Mouse (Mus musculus): ENCODE results near the gene Ptprf. TPM values are rescaled to one million over a fixed set of nuclear protein-coding genes. Genes with fewer than 3 reads are reported as not detected.

Gene Ptprf
- polyA plus RNA-seq (2014; fragmentation: Nextera tagmentation; extraction: Ambion mirVana), result 79.8 and 84.0 TPM in 2 replicates

DNA sequence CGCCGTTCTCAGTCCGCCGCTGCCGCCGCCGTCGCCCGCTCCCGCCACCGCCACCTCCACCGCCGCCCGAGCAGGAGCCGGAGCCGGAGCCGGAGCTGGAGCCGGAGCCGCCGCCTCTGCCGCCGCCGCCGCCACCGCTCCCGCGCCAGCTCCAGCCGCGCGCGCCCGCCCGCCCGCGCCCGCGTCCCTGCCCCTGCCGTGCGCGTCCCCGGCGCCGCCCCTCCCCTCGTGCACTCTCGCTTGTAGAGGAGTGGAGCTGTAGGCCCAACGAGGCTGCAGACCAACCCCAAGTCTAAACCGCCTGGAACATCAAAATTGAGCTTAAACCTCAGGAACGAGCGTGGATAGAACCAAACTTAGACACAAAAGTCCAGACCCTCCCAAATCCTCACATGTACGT is at the start of gene Ptprf:
Gene Ptprf, minus strand, starts transcription at position 175 of the 400 bp plus-strand sequence.
- H3K4me2 ChIP-seq (replicated peaks; ENCODE audit: low read depth, low read length), result peak within 1 kb of the TSS; percentile 71
- 4% methylated on average over 15 of the region's 50 CpGs for WGBS
- peak; percentile 56 for ATAC-seq (ENCODE audit: insufficient number of reproducible peaks, insufficient read depth, low FRiP score, low read depth)
- peaks cover 28% of the 10 kb centered on the region for H3K4me1 ChIP-seq (ENCODE audit: control insufficient read depth, insufficient read depth, low read length)
- H3K27ac ChIP-seq (ENCODE audit: low read length), result peak within 1 kb of the TSS; percentile 92
- no peaks in the 10 kb centered on the region for H3K27me3 ChIP-seq (ENCODE audit: control insufficient read depth, insufficient read depth, low read length)
- peak within 1 kb of the TSS; percentile 95 for H3K9ac ChIP-seq (replicated peaks; ENCODE audit: low read depth, low read length)
- H3K36me3 ChIP-seq (ENCODE audit: control insufficient read depth, insufficient read depth, low read length), result no peaks in the 10 kb centered on the region
- H3K9me3 ChIP-seq (ENCODE audit: control insufficient read depth, low read depth, low read length), result no peaks in the 10 kb centered on the region
- peak within 1 kb of the TSS; percentile 82 for H3K4me3 ChIP-seq (ENCODE audit: low read depth, low read length)

DNA sequence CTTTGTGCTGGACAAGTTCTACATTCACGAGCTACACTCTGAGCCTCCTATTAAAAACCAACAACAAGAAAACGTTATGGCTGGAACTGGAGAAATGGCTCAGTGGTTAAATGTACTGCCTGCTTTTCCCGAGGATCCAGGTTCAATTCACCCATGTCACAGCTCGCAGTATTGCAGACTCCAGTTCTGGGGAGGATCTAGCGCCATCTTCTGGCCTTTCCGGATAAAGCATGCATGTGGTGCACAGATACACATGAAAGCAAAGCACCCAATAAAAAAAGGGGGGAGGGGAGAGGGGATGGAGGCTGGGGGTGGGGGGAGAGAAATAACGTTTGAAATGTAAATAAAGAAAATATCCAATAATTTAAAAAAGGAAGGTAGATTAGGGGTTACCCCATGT is 45.5 kb upstream of the Ptprf start:
- H3K27me3 ChIP-seq (ENCODE audit: control insufficient read depth, insufficient read depth, low read length), result no peaks in the 10 kb centered on the region
- no peak overlapping the region for H3K9ac ChIP-seq (replicated peaks; ENCODE audit: low read depth, low read length)
- H3K36me3 ChIP-seq (ENCODE audit: control insufficient read depth, insufficient read depth, low read length), result no peaks in the 10 kb centered on the region
- H3K9me3 ChIP-seq (ENCODE audit: control insufficient read depth, low read depth, low read length), result no peaks in the 10 kb centered on the region
- no peak overlapping the region for H3K4me3 ChIP-seq (ENCODE audit: low read depth, low read length)
- no peak overlapping the region for H3K4me2 ChIP-seq (replicated peaks; ENCODE audit: low read depth, low read length)
- 11% methylated on average over 7 of the region's 7 CpGs for WGBS
- no peaks in the 10 kb centered on the region for H3K4me1 ChIP-seq (ENCODE audit: control insufficient read depth, insufficient read depth, low read length)
- H3K27ac ChIP-seq (ENCODE audit: low read length), result no peak overlapping the region
- ATAC-seq (ENCODE audit: insufficient number of reproducible peaks, insufficient read depth, low FRiP score, low read depth), result no peak

DNA sequence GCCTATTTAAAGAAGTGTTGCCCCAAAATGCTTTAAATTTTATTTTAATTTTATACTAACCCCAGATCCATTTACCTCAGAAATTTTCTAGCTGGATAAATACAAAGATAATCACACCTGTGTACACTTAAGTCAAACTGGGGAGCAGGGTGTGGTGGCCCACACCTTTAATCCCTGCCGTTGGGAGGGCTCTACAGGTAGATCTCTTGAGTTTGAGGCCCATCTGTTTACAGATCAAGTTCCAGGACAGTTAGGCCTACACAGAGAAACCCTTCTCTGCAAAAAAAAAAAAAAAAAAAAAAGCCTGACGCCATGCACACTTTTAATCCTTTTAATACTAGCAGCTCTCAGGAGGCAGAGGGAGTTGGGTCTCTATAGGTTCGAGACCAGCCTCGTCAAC is 44.8 kb upstream of the Ptprf start:
- WGBS, result 68% methylated on average over 4 of the region's 4 CpGs
- Histone ChIP-seq H3K36me3 (ENCODE audit: control insufficient read depth, insufficient read depth, low read length) (no peaks in the 10 kb centered on the region), H3K9me3 (ENCODE audit: control insufficient read depth, low read depth, low read length) (no peaks in the 10 kb centered on the region), H3K9ac (replicated peaks; ENCODE audit: low read depth, low read length) (no peak overlapping the region), H3K4me2 (replicated peaks; ENCODE audit: low read depth, low read length) (no peak overlapping the region), H3K4me1 (ENCODE audit: control insufficient read depth, insufficient read depth, low read length) (no peaks in the 10 kb centered on the region), H3K27me3 (ENCODE audit: control insufficient read depth, insufficient read depth, low read length) (no peaks in the 10 kb centered on the region), H3K27ac (ENCODE audit: low read length) (no peak overlapping the region), H3K4me3 (ENCODE audit: low read depth, low read length) (no peak overlapping the region)
- ATAC-seq (ENCODE audit: insufficient number of reproducible peaks, insufficient read depth, low FRiP score, low read depth), result no peak

DNA sequence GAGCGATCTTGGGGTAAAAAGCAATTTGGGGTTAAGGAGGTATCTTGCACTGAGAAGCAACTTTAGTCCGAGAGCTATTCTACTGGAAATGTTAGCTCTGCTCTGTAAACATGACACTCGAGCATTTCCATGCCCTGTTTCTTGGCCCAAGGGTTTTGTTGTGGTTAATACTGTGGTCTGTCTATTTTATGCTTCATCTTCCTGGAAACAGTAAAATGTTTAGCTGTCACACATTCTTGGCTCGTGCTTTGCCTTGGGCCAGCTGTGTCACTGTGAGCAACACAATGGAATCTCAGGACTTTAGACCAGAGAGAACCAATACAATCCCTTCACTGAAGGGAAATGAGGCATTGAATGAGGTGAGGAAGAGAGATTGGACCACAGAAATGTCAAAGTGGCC is 40.6 kb upstream of the Ptprf start:
- Histone ChIP-seq H3K4me2 (replicated peaks; ENCODE audit: low read depth, low read length) (no peak overlapping the region), H3K9me3 (ENCODE audit: control insufficient read depth, low read depth, low read length) (no peaks in the 10 kb centered on the region), H3K27me3 (ENCODE audit: control insufficient read depth, insufficient read depth, low read length) (no peaks in the 10 kb centered on the region), H3K9ac (replicated peaks; ENCODE audit: low read depth, low read length) (no peak overlapping the region), H3K36me3 (ENCODE audit: control insufficient read depth, insufficient read depth, low read length) (no peaks in the 10 kb centered on the region), H3K27ac (ENCODE audit: low read length) (0 out of 2 replicates have a peak overlapping the region, but pooled peaks have one; percentile 15), H3K4me3 (ENCODE audit: low read depth, low read length) (no peak overlapping the region), H3K4me1 (ENCODE audit: control insufficient read depth, insufficient read depth, low read length) (no peaks in the 10 kb centered on the region)
- ATAC-seq (ENCODE audit: insufficient number of reproducible peaks, insufficient read depth, low FRiP score, low read depth), result no peak
- WGBS, result 41% methylated on average over 4 of the region's 4 CpGs

DNA sequence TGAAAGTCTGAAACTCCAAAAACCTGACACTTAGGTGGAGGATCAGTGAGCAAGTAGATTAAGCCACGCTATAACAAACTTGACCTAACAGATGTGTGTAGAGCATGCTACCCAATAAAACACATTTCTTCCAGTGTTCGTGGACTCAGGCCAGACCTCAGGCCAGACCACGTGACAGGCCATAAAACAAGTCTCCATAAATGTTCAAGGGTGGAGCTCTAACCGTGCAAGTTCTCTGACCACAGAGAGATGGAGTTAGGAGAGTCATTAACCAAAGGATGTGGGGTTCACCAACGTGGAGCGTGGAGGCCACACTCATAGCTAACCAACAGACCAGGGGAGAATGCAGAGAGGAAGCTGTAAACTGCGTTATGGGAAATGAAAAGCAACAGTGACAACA is 35.3 kb upstream of the Ptprf start:
- no peak overlapping the region for H3K9ac ChIP-seq (replicated peaks; ENCODE audit: low read depth, low read length)
- ATAC-seq (ENCODE audit: insufficient number of reproducible peaks, insufficient read depth, low FRiP score, low read depth), result no peak

DNA sequence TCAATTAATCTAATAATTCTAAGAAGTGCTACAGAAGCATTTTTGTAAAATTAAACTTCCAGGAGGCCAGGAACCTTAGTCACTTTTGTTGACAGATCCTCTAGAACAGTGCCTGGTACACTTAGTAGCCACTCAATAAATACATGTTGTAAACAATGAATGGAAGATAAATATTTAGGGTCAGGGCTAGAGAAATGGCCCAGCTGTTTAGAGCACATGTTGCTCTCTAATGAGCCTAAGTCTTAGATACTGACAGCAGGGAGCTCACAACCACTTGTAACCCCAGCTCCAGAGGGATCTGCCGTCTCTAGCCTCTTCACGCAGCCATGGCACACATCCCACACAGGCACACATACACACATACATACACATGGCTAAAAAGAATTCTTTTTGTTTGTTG is 29.4 kb upstream of the Ptprf start:
- Histone ChIP-seq H3K36me3 (ENCODE audit: control insufficient read depth, insufficient read depth, low read length) (no peaks in the 10 kb centered on the region), H3K9ac (replicated peaks; ENCODE audit: low read depth, low read length) (no peak overlapping the region), H3K4me2 (replicated peaks; ENCODE audit: low read depth, low read length) (no peak overlapping the region), H3K4me3 (ENCODE audit: low read depth, low read length) (no peak overlapping the region), H3K4me1 (ENCODE audit: control insufficient read depth, insufficient read depth, low read length) (no peaks in the 10 kb centered on the region), H3K27ac (ENCODE audit: low read length) (no peak overlapping the region), H3K9me3 (ENCODE audit: control insufficient read depth, low read depth, low read length) (no peaks in the 10 kb centered on the region), H3K27me3 (ENCODE audit: control insufficient read depth, insufficient read depth, low read length) (no peaks in the 10 kb centered on the region)
- ATAC-seq (ENCODE audit: insufficient number of reproducible peaks, insufficient read depth, low FRiP score, low read depth), result no peak
- WGBS, result 31% methylated on average over 2 of the region's 2 CpGs

More for the DNA sequence above, 35.3 kb upstream of the Ptprf start:
- H3K4me2 ChIP-seq (replicated peaks; ENCODE audit: low read depth, low read length), result no peak overlapping the region
- no peak overlapping the region for H3K27ac ChIP-seq (ENCODE audit: low read length)
- H3K36me3 ChIP-seq (ENCODE audit: control insufficient read depth, insufficient read depth, low read length), result no peaks in the 10 kb centered on the region
- no peaks in the 10 kb centered on the region for H3K4me1 ChIP-seq (ENCODE audit: control insufficient read depth, insufficient read depth, low read length)
- 51% methylated on average over 7 of the region's 7 CpGs for WGBS
- no peaks in the 10 kb centered on the region for H3K27me3 ChIP-seq (ENCODE audit: control insufficient read depth, insufficient read depth, low read length)
- H3K4me3 ChIP-seq (ENCODE audit: low read depth, low read length), result no peak overlapping the region
- no peaks in the 10 kb centered on the region for H3K9me3 ChIP-seq (ENCODE audit: control insufficient read depth, low read depth, low read length)

DNA sequence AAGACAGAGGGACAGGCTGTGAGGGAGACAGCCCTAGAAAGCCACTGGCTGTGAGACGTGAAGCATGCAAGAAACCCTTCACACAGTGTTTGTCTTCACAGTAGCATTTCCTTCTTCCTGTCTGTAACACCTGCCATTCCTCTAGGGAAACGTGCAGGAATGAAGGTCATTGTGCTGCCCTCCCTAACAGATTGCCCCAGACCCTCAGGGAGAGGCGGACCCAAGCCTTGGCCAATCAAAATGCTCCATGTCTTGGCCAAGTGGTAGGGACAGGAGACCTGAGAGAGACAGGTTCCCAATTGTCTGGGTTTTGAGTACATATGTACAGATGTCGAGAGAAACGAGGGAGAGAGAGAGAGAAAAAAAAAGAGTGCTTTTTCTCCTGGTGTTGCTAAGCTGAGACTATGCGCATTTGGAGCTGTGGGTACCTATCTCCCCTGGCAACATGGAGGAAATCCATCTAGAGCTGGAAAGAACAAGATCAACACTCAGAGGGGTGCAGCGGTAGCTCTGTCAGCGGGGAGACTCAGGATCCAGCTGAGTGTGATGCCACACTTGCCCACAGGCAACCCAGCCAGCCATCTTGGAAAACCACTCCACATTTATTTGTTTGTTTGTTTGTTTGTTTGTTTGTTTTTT is 28.6 kb upstream of the Ptprf start:
- 30% methylated on average over 8 of the region's 8 CpGs for WGBS
- Histone ChIP-seq H3K27me3 (ENCODE audit: control insufficient read depth, insufficient read depth, low read length) (no peaks in the 10 kb centered on the region), H3K36me3 (ENCODE audit: control insufficient read depth, insufficient read depth, low read length) (no peaks in the 10 kb centered on the region), H3K4me2 (replicated peaks; ENCODE audit: low read depth, low read length) (no peak overlapping the region), H3K27ac (ENCODE audit: low read length) (no peak overlapping the region), H3K4me1 (ENCODE audit: control insufficient read depth, insufficient read depth, low read length) (no peaks in the 10 kb centered on the region), H3K9ac (replicated peaks; ENCODE audit: low read depth, low read length) (no peak overlapping the region), H3K4me3 (ENCODE audit: low read depth, low read length) (no peak overlapping the region), H3K9me3 (ENCODE audit: control insufficient read depth, low read depth, low read length) (no peaks in the 10 kb centered on the region)
- peak; percentile 56; the same call in 1 of the 2 replicates for ATAC-seq (ENCODE audit: insufficient number of reproducible peaks, insufficient read depth, low FRiP score, low read depth)

DNA sequence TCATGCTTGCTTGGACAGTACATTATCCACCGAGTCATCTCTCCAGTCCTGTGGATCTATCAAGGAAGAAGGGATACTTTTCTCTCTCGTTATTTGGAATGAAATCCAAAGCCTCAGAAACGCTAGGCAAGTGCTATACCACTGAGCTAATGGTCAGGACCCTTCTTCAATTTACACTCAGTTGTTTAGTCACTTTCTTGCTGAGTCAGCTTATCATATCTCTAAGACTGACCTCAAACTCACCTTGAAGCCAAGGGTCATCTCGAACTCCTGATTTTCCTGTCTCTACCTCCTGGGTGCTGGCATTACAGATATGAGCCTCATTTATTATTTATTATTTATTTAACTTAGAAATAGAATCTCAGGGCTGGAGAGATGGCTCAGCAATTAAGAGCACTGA is 25.5 kb upstream of the Ptprf start:
- no peak for ATAC-seq (ENCODE audit: insufficient number of reproducible peaks, insufficient read depth, low FRiP score, low read depth)
- no peak overlapping the region for H3K9ac ChIP-seq (replicated peaks; ENCODE audit: low read depth, low read length)
- no peak overlapping the region for H3K27ac ChIP-seq (ENCODE audit: low read length)
- no peaks in the 10 kb centered on the region for H3K4me1 ChIP-seq (ENCODE audit: control insufficient read depth, insufficient read depth, low read length)
- no peaks in the 10 kb centered on the region for H3K36me3 ChIP-seq (ENCODE audit: control insufficient read depth, insufficient read depth, low read length)
- H3K4me2 ChIP-seq (replicated peaks; ENCODE audit: low read depth, low read length), result no peak overlapping the region
- no peaks in the 10 kb centered on the region for H3K27me3 ChIP-seq (ENCODE audit: control insufficient read depth, insufficient read depth, low read length)
- no peaks in the 10 kb centered on the region for H3K9me3 ChIP-seq (ENCODE audit: control insufficient read depth, low read depth, low read length)
- H3K4me3 ChIP-seq (ENCODE audit: low read depth, low read length), result no peak overlapping the region
- WGBS, result 66% methylated on average over 4 of the region's 4 CpGs

DNA sequence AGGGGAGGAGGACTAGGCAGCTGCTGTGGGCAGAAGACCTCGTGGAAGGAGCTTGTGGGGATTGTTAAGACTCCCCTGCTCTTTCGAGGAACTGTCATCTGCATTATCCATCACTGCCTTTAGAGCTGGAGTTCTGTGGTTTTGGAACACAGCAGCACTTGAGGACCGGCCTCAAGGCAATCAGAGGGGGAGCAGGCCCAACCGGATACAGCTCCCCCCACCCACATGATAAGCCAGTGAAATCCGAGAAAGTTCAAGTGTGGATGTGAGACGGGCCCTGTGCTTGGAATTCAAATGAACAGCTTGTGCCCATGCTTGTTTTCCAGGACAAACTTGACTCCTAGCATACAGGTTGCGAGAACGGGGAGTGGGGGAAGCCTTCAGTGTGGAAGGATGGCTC is 24.1 kb upstream of the Ptprf start:
- Histone ChIP-seq H3K4me3 (ENCODE audit: low read depth, low read length) (no peak overlapping the region), H3K27me3 (ENCODE audit: control insufficient read depth, insufficient read depth, low read length) (no peaks in the 10 kb centered on the region), H3K4me2 (replicated peaks; ENCODE audit: low read depth, low read length) (no peak overlapping the region), H3K9me3 (ENCODE audit: control insufficient read depth, low read depth, low read length) (no peaks in the 10 kb centered on the region), H3K36me3 (ENCODE audit: control insufficient read depth, insufficient read depth, low read length) (no peaks in the 10 kb centered on the region), H3K4me1 (ENCODE audit: control insufficient read depth, insufficient read depth, low read length) (no peaks in the 10 kb centered on the region), H3K9ac (replicated peaks; ENCODE audit: low read depth, low read length) (0 out of 2 replicates have a peak overlapping the region, but pooled peaks have one; percentile 6), H3K27ac (ENCODE audit: low read length) (no peak overlapping the region)
- 27% methylated on average over 8 of the region's 8 CpGs for WGBS
- no peak for ATAC-seq (ENCODE audit: insufficient number of reproducible peaks, insufficient read depth, low FRiP score, low read depth)

All from stomach, embryonic 14.5 days (tissue).